Mouse (Mus musculus) liver, postnatal 0 days (tissue): ENCODE results near the gene Casz1. TPM values are rescaled to one million over a fixed set of nuclear protein-coding genes. Genes with fewer than 3 reads are reported as not detected.

ENCODE experiments used
- ATAC-seq: fragments of 200-750 bp; cut with Nextera tagmentation; 2 replicates; pipeline ENCODE4 v1.8.0; 2017; ENCODE audit warnings: mild to moderate bottlenecking, moderate library complexity
- DNase-seq: peaks from one replicate; pipeline ENCODE4 v3.0.0-alpha.2; 2016
- H3K27ac ChIP-seq: fragments of 300-500 bp; sonication (generic); 2 replicates; pipeline ENCODE4 v1.5.1; 2014; ENCODE audit warnings: antibody characterized with exemption, moderate library complexity, mild to moderate bottlenecking, low read depth
- H3K27me3 ChIP-seq: fragments of 300-500 bp; sonication (generic); 2 replicates; pipeline ENCODE4 v1.6.1; 2014; ENCODE audit warnings: low read length, control low read depth, mixed read lengths; ENCODE audit not compliant: insufficient read depth
- H3K36me3 ChIP-seq: fragments of 300-500 bp; sonication (generic); replicated peaks from 2 replicates; pipeline ENCODE4 v1.6.1; 2014; ENCODE audit warnings: mild to moderate bottlenecking, control low read depth, low read length, moderate library complexity, mixed read lengths; ENCODE audit not compliant: insufficient read depth
- H3K4me1 ChIP-seq: fragments of 300-500 bp; sonication (generic); 2 replicates; pipeline ENCODE4 v1.6.1; 2014; ENCODE audit warnings: antibody characterized with exemption, mild to moderate bottlenecking, control low read depth; ENCODE audit not compliant: insufficient read depth
- H3K4me2 ChIP-seq: fragments of 300-500 bp; sonication (generic); 2 replicates; pipeline ENCODE4 v1.6.1; 2014; ENCODE audit warnings: low read depth, mild to moderate bottlenecking, low read length, moderate library complexity, mixed read lengths
- H3K4me3 ChIP-seq: fragments of 300-500 bp; sonication (generic); 2 replicates; pipeline ENCODE4 v1.5.1; 2014; ENCODE audit warnings: low read depth, low read length
- H3K9ac ChIP-seq: fragments of 300-500 bp; sonication (generic); replicated peaks from 2 replicates; pipeline ENCODE4 v1.6.1; 2014; ENCODE audit warnings: mild to moderate bottlenecking, moderate library complexity
- H3K9me3 ChIP-seq: fragments of 300-500 bp; sonication (generic); 2 replicates; pipeline ENCODE4 v1.6.1; 2016; ENCODE audit warnings: mild to moderate bottlenecking, control low read depth, low read length, mixed read lengths
- CTCF ChIP-seq: sonication (generic); IDR thresholded peaks from 2 replicates; pipeline ENCODE4 v1.5.1; 2016; ENCODE audit warnings: antibody characterized with exemption, low read depth
- EP300 ChIP-seq: IDR thresholded peaks from 2 replicates; pipeline ENCODE4 v1.6.1; 2016; ENCODE audit warnings: antibody characterized with exemption, low read depth, mild to moderate bottlenecking
- WGBS: fragments of 180-500 bp; shearing (Covaris S2); extraction: QIAGEN DNeasy Blood & Tissue Kit; methylation state at CpG from one replicate; pipeline ENCODE4 v1.1.7; 2014; ENCODE audit not compliant: insufficient replicate concordance; 5-methylcytosine and 5-hydroxymethylcytosine counted together
- polyA plus RNA-seq: library from polyadenylated mRNA; unstranded; fragments of >200 nt; fragmentation: Nextera tagmentation; extraction: Ambion mirVana; gene quantifications from 2 replicates; pipeline ENCODE4 v1.2.1, GENCODE M21; 2015

The Casz1 gene
- polyA plus RNA-seq, 1 experiment from 2014 or later: 0.43 TPM

DNA sequence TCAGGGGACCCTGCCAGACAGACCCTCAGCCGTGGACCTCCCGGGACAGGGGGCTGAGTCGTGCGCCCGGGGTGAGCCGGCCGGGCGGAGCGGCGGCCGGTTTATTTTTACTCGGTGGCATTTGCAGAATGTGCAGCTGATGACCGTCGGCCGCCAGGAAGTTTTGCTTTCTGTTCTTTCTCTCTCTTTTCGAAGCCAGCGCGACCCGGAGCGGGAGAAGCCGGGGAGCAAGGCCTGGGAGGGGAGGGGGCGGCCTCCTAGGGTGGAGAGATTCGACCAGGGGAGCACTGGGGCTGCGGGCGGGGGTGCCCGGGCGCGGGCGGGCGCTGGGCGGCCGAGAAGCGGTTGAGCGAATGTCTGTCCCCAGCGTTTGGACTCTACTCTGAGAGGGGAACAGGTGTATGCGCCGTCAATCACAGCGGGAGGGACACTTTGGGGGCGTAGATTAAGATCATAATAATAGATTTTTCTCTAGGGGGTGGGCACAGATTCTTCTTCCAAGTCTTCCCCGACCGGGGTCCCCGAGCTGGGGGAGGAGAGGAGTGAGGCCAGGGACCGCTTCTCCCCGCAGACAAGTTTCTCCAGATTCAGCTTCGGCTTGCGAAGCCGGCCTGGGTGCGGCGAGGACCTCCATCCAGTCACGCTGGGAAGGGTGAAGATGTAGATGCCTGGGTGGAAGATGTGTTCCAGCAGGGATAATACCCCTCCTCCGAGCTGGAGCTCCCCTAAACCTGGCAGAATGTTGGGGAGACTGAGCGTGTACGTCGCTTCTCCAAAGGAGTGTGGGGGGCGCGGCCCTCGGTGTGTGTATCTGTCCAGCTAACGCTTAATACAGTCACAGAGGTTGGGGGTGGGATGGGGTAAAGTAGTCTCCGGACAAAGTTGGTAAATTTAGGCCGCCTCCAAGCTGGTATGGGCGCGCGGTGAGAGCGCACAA, 1.9 kb downstream of the Casz1 start:
- DNase-seq: no peak
- ATAC-seq: no peak
- no peak overlapping the region for H3K9ac ChIP-seq

GRCm38 (mm10) chr4:148806836-148807235, 2.6 kb downstream of the Casz1 start:
- DNase-seq (peak; percentile 32), ATAC-seq (no peak)
- peak overlapping the region; percentile 38; the same call in 1 of the 2 replicates for H3K4me2 ChIP-seq
- H3K27me3 ChIP-seq: peaks cover 92% of the 10 kb centered on the region
- peaks cover 10% of the 10 kb centered on the region; the same call in 1 of the 2 replicates for H3K4me1 ChIP-seq
- H3K9ac ChIP-seq: no peak overlapping the region
- no peak for TF ChIP-seq CTCF
- no peak for TF ChIP-seq EP300
- H3K4me3 ChIP-seq: no peak overlapping the region; the same call in 1 of the 2 replicates
- no peaks in the 10 kb centered on the region for H3K9me3 ChIP-seq
- H3K36me3 ChIP-seq: no peaks in the 10 kb centered on the region
- H3K27ac ChIP-seq: no peak overlapping the region
- 0% methylated on average over 12 of the region's 26 CpGs for WGBS

More for the DNA sequence above, 1.9 kb downstream of the Casz1 start:
- Histone ChIP-seq H3K4me2 (peak overlapping the region; percentile 86), H3K36me3 (no peaks in the 10 kb centered on the region), H3K27me3 (peaks cover 87% of the 10 kb centered on the region), H3K4me3 (peak overlapping the region; percentile 53), H3K4me1 (peaks cover 10% of the 10 kb centered on the region; the same call in 1 of the 2 replicates), H3K9me3 (no peaks in the 10 kb centered on the region), H3K27ac (no peak overlapping the region)
- WGBS: 2% methylated on average over 64 of the region's 64 CpGs
- no peak for TF ChIP-seq CTCF
- no peak for TF ChIP-seq EP300

- no peak overlapping the region for H3K27ac ChIP-seq
- H3K9ac ChIP-seq: no peak overlapping the region
- H3K4me1 ChIP-seq: peaks cover 10% of the 10 kb centered on the region; the same call in 1 of the 2 replicates
- no peaks in the 10 kb centered on the region for H3K36me3 ChIP-seq
- TF ChIP-seq CTCF (no peak), EP300 (no peak)
- ATAC-seq: no peak
- DNase-seq: no peak
- peaks cover 90% of the 10 kb centered on the region for H3K27me3 ChIP-seq
- H3K9me3 ChIP-seq: no peaks in the 10 kb centered on the region
- no peak overlapping the region for H3K4me2 ChIP-seq
- WGBS: 4% methylated on average over 9 of the region's 9 CpGs
- no peak overlapping the region for H3K4me3 ChIP-seq
Observed at GRCm38 (mm10) chr4:148807397-148807796, 3.2 kb downstream of the Casz1 start.

DNA sequence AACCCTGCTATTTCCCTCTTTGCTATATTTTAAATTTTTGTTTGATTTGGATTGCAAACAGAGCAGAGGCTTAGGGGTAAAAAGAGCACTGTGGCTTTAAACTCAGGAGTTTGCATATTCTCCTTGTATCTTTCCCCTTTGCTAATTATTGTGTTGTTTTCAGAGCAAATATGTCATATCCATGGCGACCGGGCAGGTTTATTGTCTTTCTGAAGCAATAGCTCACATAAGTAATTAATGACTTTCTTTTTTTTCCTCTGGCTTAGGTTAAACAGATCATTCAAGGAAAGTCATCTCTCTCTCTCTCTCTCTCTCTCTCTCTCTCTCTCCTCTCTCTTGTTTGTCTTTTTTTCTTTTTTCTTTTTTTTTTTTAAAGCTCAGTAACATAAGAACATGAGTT, 4.6 kb downstream of the Casz1 start:
- ATAC-seq (no peak), DNase-seq (no peak)
- Histone ChIP-seq H3K36me3 (no peaks in the 10 kb centered on the region), H3K4me1 (peaks cover 10% of the 10 kb centered on the region; the same call in 1 of the 2 replicates), H3K4me3 (no peak overlapping the region), H3K4me2 (no peak overlapping the region), H3K9me3 (no peaks in the 10 kb centered on the region), H3K27ac (no peak overlapping the region), H3K27me3 (peaks cover 78% of the 10 kb centered on the region), H3K9ac (no peak overlapping the region)
- 28% methylated on average over 2 of the region's 2 CpGs for WGBS
- TF ChIP-seq CTCF (no peak), EP300 (no peak)

- H3K27ac ChIP-seq: no peak overlapping the region
- DNase-seq (no peak), ATAC-seq (no peak)
- H3K4me3 ChIP-seq: no peak overlapping the region
- 0 out of 2 replicates have a peak, but pooled peaks cover 3% of the 10 kb centered on the region for H3K4me1 ChIP-seq
- TF ChIP-seq EP300: no peak
- no peak for TF ChIP-seq CTCF
- H3K4me2 ChIP-seq: no peak overlapping the region
- WGBS: 78% methylated on average over 9 of the region's 9 CpGs
- peaks cover 59% of the 10 kb centered on the region for H3K27me3 ChIP-seq
- no peaks in the 10 kb centered on the region for H3K9me3 ChIP-seq
- H3K36me3 ChIP-seq: no peaks in the 10 kb centered on the region
- H3K9ac ChIP-seq: no peak overlapping the region
Observed at GRCm38 (mm10) chr4:148810706-148811105, 6.5 kb downstream of the Casz1 start.

- TF ChIP-seq CTCF (peak; percentile 34; the same call in 1 of the 2 replicates), EP300 (no peak)
- WGBS: 29% methylated on average over 10 of the region's 10 CpGs
- Histone ChIP-seq H3K27me3 (peaks cover 47% of the 10 kb centered on the region), H3K27ac (no peak overlapping the region), H3K4me3 (no peak overlapping the region), H3K36me3 (no peaks in the 10 kb centered on the region), H3K4me2 (no peak overlapping the region), H3K4me1 (no peaks in the 10 kb centered on the region), H3K9me3 (no peaks in the 10 kb centered on the region), H3K9ac (no peak overlapping the region)
- DNase-seq (no peak), ATAC-seq (no peak)
Observed at GRCm38 (mm10) chr4:148811940-148812339, 7.7 kb downstream of the Casz1 start.
